Mouse (Mus musculus): ENCODE measurements around the gene Gmppa.
A peak's percentile ranks its signal among the peaks of the same experiment; 100 is the strongest.

The Gmppa gene

GRCm38 (mm10) chr1:75423780-75424390 lies 11.8 kb upstream of the Gmppa start:
- no peak for DNase-seq (ENCODE audit: low spot score)

- DNase-seq (ENCODE audit: low spot score): no peak
Measured at GRCm38 (mm10) chr1:75425796-75426471, 9.8 kb upstream of the Gmppa start.

GRCm38 (mm10) chr1:75438782-75439181 lies 3.1 kb downstream of the Gmppa start:
- DNase-seq (ENCODE audit: low spot score): no peak

- DNase-seq (ENCODE audit: low spot score): no peak
Measured at GRCm38 (mm10) chr1:75440661-75441060, 4.9 kb downstream of the Gmppa start.

- DNase-seq (ENCODE audit: low spot score): no peak
Measured at GRCm38 (mm10) chr1:75441471-75441996, 5.8 kb downstream of the Gmppa start.

- no peak for DNase-seq (ENCODE audit: low spot score)
Measured at GRCm38 (mm10) chr1:75442171-75442570, 6.4 kb downstream of the Gmppa start.

GRCm38 (mm10) chr1:75442811-75443210 lies 7.1 kb downstream of the Gmppa start:
- DNase-seq (ENCODE audit: low spot score): no peak

GRCm38 (mm10) chr1:75443247-75444024 lies 7.7 kb downstream of the Gmppa start:
- DNase-seq (ENCODE audit: low spot score): no peak

GRCm38 (mm10) chr1:75444208-75444607 lies 8.5 kb downstream of the Gmppa start:
- no peak for DNase-seq (ENCODE audit: low spot score)

- no peak for DNase-seq (ENCODE audit: low spot score)
Measured at GRCm38 (mm10) chr1:75445141-75445701, 9.5 kb downstream of the Gmppa start.

- peak; percentile 57 for DNase-seq (ENCODE audit: low spot score)
Measured at GRCm38 (mm10) chr1:75445751-75446611, 10.3 kb downstream of the Gmppa start.

- DNase-seq (ENCODE audit: low spot score): no peak
Measured at GRCm38 (mm10) chr1:75446656-75447055, 10.9 kb downstream of the Gmppa start.

- DNase-seq (ENCODE audit: low spot score): no peak
Measured at GRCm38 (mm10) chr1:75447265-75448051, 11.7 kb downstream of the Gmppa start.

GRCm38 (mm10) chr1:75448052-75448431 lies 12.3 kb downstream of the Gmppa start:
- DNase-seq (ENCODE audit: low spot score): no peak

- DNase-seq (ENCODE audit: low spot score): no peak
Measured at GRCm38 (mm10) chr1:75448937-75449336, 13.2 kb downstream of the Gmppa start.

GRCm38 (mm10) chr1:75449377-75450135 lies 13.8 kb downstream of the Gmppa start:
- DNase-seq (ENCODE audit: low spot score): no peak

- DNase-seq (ENCODE audit: low spot score): no peak
Measured at GRCm38 (mm10) chr1:75450314-75451005, 14.7 kb downstream of the Gmppa start, which contains the start of gene Asic4. Gene Asic4, plus strand, starts transcription at chr1:75450436.

- no peak for DNase-seq (ENCODE audit: low spot score)
Measured at GRCm38 (mm10) chr1:75451900-75452299, 16.2 kb downstream of the Gmppa start.

GRCm38 (mm10) chr1:75455433-75455832 lies 19.7 kb downstream of the Gmppa start:
- no peak for DNase-seq (ENCODE audit: low spot score)

Measured in urinary bladder, postnatal 10 days (tissue).